Mouse (Mus musculus): ENCODE data around the gene Sufu.
A peak's percentile ranks its signal among the peaks of the same experiment; 100 is the strongest.

Gene Sufu

DNA sequence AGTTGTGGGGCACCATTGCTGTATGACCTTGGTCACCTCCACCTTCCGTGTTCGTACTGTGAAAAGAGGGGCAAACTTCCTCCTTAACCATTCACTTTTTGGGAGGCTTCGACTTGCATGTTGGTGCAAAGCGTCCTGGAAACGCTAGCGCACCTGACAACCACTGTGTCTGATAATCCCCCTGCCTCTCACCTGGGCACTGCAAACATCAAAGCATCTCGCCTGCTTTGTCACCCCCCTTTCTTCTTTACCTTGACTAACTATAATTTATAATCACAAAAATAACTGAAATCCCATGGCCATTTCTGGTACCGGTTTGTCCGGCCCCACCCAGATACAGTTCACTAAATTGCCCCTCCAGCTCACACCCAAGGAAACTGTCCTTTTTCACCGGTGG is 2.0 kb upstream of the Sufu start:
- no peak for DNase-seq (ENCODE audit: low spot score)

DNA sequence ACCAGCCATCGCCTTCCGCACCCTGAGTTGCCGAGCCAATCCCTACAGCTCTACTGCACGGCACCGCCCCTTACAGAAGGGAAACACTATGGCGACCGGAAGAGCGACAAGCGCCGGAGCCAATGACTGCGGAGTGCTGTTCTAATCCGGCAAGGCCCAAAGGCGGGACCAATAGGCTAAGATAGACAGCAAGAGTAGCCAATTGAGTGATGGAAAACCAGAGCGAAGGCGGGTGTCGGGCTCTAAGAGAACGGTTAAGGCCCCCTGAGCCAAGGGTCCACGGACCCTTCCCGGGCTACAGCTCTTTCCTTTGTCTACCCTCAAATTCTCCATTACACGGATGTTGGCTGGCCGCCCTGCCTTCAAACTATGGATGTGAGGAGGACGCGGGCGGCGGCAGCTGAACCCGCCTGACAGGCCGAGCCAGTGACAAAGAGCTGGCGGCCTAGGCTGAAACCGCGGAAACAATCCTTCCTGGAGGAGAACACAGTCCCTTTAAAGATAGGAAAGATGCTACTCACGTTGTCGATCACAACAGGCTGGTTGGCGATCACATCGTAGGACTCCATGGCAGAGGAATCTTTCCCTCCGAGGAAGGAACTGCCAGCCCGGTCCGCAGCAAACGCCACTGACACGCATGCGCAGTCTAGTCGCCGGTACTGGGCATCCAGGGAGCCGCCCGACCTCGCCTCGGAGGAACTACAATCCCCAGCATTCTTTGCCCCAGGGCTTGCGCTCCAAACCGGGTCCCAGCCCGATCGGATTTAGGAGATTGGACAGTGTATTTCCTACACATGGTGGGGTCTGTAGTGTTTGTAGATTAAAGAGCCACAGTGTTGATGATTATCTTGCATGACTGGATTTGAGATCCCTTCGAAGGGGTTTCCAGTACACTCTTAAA is 1.3 kb upstream of the Sufu start, which contains the start of gene Actr1a:
Actr1a (minus strand) TSS at position 640 of the 901 bp plus-strand sequence.
- DNase-seq (ENCODE audit: low spot score) = peak; percentile 91

GRCm38 (mm10) chr19:46396109-46396508 is 587 bp upstream of the Sufu start:
- no peak for DNase-seq (ENCODE audit: low spot score)

GRCm38 (mm10) chr19:46397436-46398001 is 823 bp downstream of the Sufu start:
- DNase-seq (ENCODE audit: low spot score) = no peak

DNA sequence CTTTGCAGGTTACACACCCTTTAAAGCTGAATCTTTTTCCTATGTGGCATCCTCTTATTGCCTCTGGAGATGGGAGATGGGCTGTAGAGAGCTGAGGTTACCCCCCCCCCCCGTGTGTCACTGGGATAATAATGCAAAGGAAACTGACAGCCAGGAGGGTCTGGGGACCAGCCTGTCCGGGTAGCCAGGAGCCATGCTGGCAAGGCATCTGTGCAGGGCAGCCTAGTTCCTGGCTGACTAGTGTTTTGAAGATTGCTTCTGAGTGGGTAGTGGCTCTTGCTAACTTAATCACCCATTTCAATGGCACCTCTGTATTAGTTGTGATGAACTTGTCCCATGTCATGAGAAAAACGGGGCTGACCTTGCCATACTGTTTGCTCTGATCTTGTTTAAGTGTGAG is 1.7 kb downstream of the Sufu start:
- no peak for DNase-seq (ENCODE audit: low spot score)

GRCm38 (mm10) chr19:46399372-46399771 is 2.7 kb downstream of the Sufu start:
- no peak for DNase-seq (ENCODE audit: low spot score)

DNA sequence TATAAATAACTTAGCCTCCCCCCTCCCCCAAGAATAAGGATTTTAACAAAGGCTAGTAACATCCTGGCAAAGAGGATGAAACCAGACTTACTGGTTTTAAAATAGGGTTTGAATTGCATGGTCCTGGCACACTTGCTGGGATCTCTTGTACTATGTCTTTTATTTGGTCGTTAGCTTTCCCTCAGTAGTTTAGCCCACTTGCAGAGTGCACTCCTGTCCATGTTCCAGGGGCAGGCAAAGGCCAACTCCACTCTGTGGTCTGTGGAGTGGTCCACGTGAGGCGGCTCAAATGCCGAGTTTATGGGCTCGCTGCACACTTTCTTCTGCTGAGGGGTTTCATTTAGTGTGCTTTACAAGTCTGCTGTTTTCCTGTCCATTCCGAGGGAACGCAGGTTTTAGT is 3.2 kb downstream of the Sufu start:
- DNase-seq (ENCODE audit: low spot score) = no peak

DNA sequence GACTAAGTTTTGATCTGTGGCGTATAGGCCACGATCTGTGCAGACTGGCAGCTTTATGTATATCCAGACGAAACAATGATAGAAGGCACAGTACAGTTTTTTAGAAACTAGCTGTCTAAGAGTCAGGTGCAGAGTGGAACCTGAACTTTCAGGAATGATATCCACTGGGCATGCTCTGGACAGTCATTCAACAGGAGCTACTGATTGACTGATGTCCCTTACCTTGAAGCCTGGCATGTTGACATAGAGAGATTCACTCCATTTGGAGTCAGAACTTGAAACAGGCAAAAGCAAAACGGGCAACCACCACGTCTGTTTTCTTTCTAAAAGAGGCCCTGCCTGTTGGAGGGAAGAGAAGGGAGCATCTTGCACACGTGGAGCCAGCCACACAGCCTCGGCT is 3.9 kb downstream of the Sufu start:
- DNase-seq (ENCODE audit: low spot score) = no peak

GRCm38 (mm10) chr19:46404030-46404429 is 7.3 kb downstream of the Sufu start:
- DNase-seq (ENCODE audit: low spot score) = no peak

DNA sequence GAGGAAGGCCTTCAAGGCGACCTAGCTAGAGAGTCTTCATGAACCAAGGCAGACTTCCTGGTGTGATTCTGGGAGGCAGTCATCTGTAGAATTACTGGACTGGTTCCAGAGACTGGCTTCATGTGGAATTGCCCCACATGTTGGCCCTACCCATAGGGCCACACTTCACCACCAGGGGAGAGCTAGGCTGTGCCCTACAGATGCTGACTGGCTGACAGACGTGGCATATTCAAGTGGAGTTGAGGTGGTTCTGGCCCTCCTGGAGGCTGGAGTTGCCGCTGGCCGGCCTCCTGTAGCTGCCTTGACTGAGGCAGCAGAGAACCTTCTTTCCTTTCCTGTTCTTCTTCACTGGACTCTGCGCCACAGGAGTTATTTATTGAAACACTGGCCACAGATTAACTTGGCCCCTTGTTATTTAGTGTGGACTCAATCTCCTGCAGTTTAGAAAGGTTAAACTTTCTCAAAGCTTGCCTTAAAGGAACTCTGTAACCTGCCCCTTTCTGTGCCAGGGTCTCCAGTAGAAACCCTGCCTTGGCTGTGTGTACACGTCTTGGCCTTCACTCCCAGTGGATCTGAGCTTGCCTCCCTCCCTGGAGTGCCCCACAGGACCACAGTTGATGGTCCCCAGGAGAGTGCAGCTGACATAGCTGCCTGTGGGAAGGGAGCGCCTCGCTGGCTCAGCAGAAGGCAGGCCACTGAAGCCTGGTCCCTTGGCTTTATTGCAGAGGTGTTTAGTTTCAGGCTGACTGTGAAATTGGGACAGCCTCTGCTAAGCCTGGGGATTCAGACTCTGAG is 10.1 kb downstream of the Sufu start:
- DNase-seq (ENCODE audit: low spot score) = no peak

DNA sequence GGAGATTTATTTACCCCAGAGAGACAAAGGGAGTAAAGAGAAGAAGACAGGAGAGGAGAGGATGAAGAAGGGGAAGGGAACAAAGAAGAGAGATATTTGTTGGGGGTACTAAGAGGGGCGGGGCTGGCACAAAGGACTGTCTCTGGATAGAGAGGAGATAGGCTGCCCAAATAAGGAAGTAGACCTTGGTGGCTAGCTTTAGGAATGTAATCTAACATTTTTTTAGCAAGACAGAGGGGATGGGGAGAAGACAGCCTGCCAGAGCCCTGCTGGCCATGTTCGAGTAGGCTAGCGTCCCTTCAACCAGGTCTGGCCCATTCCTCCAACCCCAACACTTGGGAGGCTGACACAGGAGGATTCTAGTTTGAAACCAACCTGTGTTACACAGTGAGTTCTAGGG is 12.8 kb downstream of the Sufu start:
- no peak for DNase-seq (ENCODE audit: low spot score)

DNA sequence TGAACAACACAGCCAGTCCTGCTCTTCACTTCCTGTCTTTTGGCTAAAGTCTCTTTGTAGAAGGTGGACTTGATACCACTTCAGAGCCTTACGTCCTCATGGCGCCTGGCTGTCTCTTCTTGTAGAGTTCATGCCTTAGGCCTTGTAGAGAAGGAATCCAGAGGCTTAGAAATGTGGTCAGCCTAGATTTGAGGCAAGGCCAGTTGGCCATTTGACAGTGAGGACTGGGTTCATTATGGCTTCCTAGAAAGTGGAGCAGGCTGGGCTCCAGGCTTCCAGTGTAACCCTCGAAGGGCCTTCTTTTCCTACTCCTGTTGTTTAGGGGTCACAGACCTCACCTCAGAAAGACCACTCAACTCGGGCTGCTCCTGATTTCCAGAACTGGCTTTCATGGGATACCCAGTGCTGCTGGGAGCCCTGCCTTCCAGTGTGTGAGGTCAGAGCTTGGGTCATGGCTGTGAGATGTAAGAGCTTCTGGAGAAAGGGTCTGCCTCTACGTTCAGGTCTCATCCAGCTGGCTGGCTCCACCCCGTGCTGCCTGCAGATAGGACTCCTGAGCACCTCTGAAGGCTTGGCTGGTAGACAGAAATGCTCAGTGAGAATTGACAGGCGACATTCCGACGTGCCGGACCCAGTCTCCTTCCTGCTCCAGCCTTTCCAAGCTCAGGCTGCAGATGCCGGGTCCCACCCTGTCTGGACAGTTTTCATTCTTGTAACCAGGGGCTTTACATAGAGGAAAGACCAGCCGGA is 15.5 kb downstream of the Sufu start:
- DNase-seq (ENCODE audit: low spot score) = no peak

- DNase-seq (ENCODE audit: low spot score) = no peak
These were observed 17.3 kb downstream of the Sufu start for GRCm38 (mm10) chr19:46413969-46414368.

DNA sequence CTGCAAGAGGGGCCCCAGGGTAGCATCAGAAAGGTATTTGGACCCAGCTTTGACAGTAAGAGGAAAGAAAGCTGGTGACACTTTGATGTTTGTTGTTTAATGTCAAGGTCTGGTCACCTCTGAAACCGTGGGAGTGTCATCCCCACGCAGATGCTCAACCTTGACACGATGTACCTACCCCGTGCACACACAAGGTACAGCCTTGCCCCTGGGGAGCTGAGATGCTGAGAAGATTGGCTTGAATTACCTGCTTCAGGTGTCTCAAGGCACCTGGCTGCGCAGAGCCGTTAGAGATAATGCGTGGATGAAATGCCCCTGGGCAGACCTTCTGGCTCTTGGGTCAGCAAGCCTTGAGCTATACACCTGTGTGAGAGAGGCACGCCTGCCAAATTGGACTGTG is 17.8 kb downstream of the Sufu start:
- DNase-seq (ENCODE audit: low spot score) = no peak

DNA sequence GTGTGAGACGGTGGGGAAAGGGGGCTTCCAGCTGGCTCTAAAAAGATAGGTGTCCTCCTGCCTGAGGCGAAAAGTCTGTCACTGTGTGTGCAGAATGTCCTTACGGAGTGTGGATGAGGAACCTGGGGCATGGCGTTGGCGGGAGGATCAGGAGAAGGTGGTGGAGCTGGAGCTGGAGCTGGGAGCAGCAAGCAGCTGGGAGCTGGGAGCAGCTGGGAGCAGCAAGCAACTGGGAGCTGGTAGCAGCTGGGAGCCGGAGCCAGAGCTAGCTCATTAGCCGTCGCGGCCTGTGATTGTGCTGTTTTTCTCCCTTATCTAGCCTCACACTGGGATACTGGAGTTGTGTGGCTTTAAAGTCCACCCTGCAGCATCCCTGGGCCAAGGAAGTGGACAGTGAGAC is 19.6 kb downstream of the Sufu start:
- DNase-seq (ENCODE audit: low spot score) = no peak

GRCm38 (mm10) chr19:46418051-46418450 is 21.4 kb downstream of the Sufu start:
- DNase-seq (ENCODE audit: low spot score) = no peak

DNA sequence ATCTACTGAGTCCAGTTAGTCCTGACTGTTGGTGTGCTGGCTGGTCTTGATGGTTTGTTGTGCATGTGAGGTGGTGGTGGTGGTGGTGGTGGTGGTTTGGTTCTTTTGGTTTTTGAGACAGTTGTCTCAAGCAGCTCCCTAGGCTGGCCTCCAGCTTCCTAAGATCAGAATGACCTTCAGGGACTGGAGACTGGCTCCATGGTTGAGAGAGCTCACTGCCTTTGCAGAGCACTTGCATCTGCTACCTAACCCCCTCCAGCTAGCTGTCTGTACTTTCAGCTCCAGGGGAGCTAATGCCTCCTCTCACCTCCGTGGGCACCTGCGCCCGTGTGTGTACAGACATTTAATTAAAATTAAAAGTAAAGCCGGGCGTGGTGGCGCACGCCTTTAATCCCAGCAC is 23.7 kb downstream of the Sufu start:
- no peak for DNase-seq (ENCODE audit: low spot score)

DNA sequence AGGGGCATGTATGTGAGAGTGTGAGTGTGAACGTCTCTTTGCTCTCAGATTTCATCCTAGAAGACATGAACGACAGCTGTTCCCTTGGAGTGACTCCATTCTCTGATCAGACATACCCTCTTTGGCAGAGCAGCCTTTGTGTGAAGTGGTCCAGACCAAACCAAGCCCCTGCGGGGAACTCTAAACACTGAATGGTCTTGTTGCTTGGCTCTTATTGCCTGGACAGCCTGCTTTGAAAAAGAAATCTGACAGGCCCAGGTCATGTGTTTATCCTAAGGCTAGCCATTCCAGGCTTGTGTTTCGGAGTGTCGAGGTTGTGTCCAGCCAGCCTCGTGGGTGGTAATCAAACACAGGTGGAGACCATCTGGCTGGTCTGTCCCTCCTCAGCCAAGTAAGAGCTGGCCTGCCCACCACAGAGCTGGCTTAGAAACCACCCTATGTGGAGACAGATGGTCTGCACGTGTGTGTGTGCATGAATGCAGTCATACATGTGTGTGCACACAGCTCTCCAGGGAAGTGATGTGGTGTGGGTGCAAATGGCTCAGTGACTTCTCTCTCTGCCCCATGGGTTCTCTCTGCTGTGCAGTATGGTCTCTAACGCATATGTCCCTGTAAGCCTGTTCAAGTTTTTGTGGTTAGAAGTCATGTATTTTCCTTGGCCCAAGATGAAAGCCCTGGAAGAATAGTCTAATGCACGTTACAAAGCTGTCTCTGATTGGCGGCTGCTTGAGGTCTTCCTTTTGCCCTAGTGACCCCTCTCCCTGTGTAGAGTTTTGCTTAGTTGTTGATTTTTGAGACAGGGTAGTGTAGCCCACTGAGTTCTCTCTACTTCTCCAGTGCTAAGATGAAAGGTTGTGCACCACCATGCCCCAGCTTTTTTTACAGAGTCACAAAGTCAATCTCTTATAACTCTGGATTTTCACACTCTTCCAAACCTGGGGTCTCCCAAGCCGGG is 26.0 kb downstream of the Sufu start:
- DNase-seq (ENCODE audit: low spot score) = no peak

GRCm38 (mm10) chr19:46425266-46425665 is 28.6 kb downstream of the Sufu start:
- no peak for DNase-seq (ENCODE audit: low spot score)

GRCm38 (mm10) chr19:46426488-46426887 is 29.8 kb downstream of the Sufu start:
- no peak for DNase-seq (ENCODE audit: low spot score)

DNA sequence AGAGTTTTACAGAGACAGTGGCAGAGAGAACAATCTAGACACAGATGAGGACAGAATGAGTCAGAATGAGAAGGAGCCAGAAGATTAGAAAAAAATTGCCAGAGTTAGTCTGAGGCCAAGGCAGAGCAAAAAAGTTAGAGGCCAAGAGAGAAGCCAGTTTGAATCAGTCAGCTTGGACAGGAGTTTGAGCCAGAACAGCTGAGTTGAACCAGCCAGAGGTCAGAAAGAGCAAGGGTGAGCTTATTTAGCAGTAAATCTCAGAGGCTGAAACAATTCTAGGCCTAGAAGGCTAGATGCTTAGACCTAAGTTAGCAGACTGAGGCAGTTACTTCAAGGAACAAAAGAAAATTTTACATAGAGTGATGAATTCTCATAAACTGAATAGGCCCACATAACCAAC is 32.6 kb downstream of the Sufu start:
- DNase-seq (ENCODE audit: low spot score) = no peak

Data from ovary, postnatal 10 days (tissue).